Mouse (Mus musculus): ENCODE measurements at regions not wholly inside any gene's neighbourhood (a gene's known extent, or its start where the extent isn't known, plus 50 kb on each side); places are given as distances from the start of the nearest gene placed in this dataset.

GRCm38 (mm10) chr2:113903865-113904264 is 55.4 kb upstream of the Arhgap11a start:
- no peak overlapping the region for H3K4me2 ChIP-seq
- H3K4me1 ChIP-seq, result no peaks in the 10 kb centered on the region
- H3K27ac ChIP-seq, result no peak overlapping the region
- H3K9ac ChIP-seq, result no peak overlapping the region
- no peak for ATAC-seq (replicated peaks; ENCODE audit: low FRiP score)
- no peaks in the 10 kb centered on the region for H3K36me3 ChIP-seq
- no peak overlapping the region for H3K4me3 ChIP-seq (replicated peaks)
- no peaks in the 10 kb centered on the region for H3K9me3 ChIP-seq (replicated peaks)
- H3K27me3 ChIP-seq, result no peaks in the 10 kb centered on the region

DNA sequence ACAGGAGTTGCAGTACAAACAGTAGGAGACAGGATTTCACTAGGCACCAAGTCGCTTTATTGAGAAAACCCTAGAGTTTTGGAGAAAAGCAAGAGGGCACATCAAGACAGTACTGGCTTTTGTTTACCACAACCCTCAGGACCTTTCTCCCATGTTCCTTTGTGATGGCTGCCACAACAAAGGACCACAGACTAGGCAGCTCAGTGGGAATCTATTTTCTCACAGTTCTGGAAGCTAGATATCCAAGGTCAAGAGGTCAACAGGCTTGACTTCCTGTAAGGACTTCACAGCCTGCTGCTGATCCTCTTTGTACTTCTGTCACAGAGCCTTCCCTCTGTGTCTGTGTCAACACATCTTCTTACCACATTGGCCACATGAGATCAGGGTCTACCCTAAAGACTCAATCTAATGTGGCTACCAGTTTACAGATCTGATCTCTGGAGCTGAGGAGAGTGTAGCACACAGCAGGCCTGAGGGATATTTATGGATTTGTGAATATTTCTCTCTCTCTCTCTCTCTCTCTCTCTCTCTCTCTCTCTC is 54.6 kb upstream of the Arhgap11a start:
- ATAC-seq (replicated peaks; ENCODE audit: low FRiP score), result no peak
- no peaks in the 10 kb centered on the region for H3K27me3 ChIP-seq
- H3K4me1 ChIP-seq, result no peaks in the 10 kb centered on the region
- H3K4me2 ChIP-seq, result no peak overlapping the region
- no peak overlapping the region for H3K4me3 ChIP-seq (replicated peaks)
- no peak overlapping the region for H3K9ac ChIP-seq
- H3K27ac ChIP-seq, result no peak overlapping the region
- H3K36me3 ChIP-seq, result no peaks in the 10 kb centered on the region
- no peaks in the 10 kb centered on the region for H3K9me3 ChIP-seq (replicated peaks)
- 77% methylated on average over 1 of the region's 1 CpGs for WGBS

GRCm38 (mm10) chr2:113902406-113902805 is 53.9 kb upstream of the Arhgap11a start:
- Histone ChIP-seq H3K9ac (no peak overlapping the region), H3K4me2 (no peak overlapping the region), H3K27ac (no peak overlapping the region), H3K9me3 (replicated peaks) (no peaks in the 10 kb centered on the region), H3K36me3 (no peaks in the 10 kb centered on the region), H3K4me1 (no peaks in the 10 kb centered on the region), H3K4me3 (replicated peaks) (no peak overlapping the region), H3K27me3 (no peaks in the 10 kb centered on the region)
- no peak for ATAC-seq (replicated peaks; ENCODE audit: low FRiP score)

DNA sequence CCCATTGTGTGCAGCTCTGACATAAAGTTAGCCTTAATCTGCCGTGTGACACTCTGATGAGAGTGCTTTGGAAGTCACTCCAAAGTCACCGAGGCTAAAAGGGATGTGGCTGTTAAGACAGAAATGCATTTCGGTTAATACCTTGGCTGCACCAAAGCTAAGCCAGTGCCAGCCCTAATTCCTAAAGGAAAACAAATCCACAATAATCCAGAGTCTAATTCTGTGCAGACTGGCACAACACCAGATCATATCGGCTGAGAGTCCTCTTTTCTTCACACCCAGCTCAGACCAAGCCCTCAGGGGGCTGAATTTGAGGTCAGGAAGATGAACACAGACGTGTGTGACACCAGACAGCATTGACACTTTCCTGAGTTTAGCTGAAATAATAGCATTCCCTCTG is 52.0 kb upstream of the Arhgap11a start:
- WGBS, result 56% methylated on average over 5 of the region's 5 CpGs
- Histone ChIP-seq H3K4me1 (no peaks in the 10 kb centered on the region), H3K27me3 (no peaks in the 10 kb centered on the region), H3K9me3 (replicated peaks) (no peaks in the 10 kb centered on the region), H3K4me3 (replicated peaks) (no peak overlapping the region), H3K9ac (no peak overlapping the region), H3K4me2 (no peak overlapping the region), H3K36me3 (no peaks in the 10 kb centered on the region), H3K27ac (no peak overlapping the region)
- no peak for ATAC-seq (replicated peaks; ENCODE audit: low FRiP score)

DNA sequence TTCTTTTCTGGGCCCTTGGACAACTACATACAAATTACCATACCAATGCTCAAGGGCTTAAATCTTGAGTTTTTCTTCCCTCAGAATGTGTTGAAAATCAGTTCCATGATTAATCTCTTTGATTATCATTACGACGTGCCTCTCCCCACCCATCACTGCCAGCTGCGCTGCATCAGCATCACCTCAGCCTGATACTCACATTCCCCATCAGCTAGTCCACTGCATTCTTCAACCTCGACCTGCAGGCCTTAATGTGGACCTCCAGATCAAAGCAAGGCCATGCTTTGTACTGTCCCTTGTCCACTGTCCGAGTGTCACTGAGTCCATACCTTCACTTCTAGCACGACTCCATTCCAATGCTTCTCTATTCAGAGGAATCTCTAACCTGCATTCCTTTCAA is 50.3 kb upstream of the Arhgap11a start:
- Histone ChIP-seq H3K27ac (no peak overlapping the region), H3K9ac (no peak overlapping the region), H3K4me1 (no peaks in the 10 kb centered on the region), H3K9me3 (replicated peaks) (no peaks in the 10 kb centered on the region), H3K36me3 (no peaks in the 10 kb centered on the region), H3K4me3 (replicated peaks) (no peak overlapping the region), H3K4me2 (no peak overlapping the region), H3K27me3 (no peaks in the 10 kb centered on the region)
- no peak for ATAC-seq (replicated peaks; ENCODE audit: low FRiP score)
- 74% methylated on average over 6 of the region's 6 CpGs for WGBS

Measured in kidney, embryonic 15.5 days (tissue).